Mouse (Mus musculus): Measurements from ENCODE around the gene Pwp2.

- TF ChIP-seq CTCF (IDR thresholded peaks at IDR 0.05; ENCODE audit: borderline replicate concordance, insufficient read depth, low read depth, low read length) (peak; percentile 30; the same call in 1 of the 2 replicates), POLR2A (IDR thresholded peaks at IDR 0.05; ENCODE audit: borderline replicate concordance, insufficient read depth, low read length) (no peak)
Measured at GRCm38 (mm10) chr10:78211311-78211710, 26.4 kb upstream of the Pwp2 start.

Data from cerebellum, adult 2 months (tissue).